Mouse (Mus musculus): ENCODE measurements around the gene Tbp.

The Tbp gene

DNA sequence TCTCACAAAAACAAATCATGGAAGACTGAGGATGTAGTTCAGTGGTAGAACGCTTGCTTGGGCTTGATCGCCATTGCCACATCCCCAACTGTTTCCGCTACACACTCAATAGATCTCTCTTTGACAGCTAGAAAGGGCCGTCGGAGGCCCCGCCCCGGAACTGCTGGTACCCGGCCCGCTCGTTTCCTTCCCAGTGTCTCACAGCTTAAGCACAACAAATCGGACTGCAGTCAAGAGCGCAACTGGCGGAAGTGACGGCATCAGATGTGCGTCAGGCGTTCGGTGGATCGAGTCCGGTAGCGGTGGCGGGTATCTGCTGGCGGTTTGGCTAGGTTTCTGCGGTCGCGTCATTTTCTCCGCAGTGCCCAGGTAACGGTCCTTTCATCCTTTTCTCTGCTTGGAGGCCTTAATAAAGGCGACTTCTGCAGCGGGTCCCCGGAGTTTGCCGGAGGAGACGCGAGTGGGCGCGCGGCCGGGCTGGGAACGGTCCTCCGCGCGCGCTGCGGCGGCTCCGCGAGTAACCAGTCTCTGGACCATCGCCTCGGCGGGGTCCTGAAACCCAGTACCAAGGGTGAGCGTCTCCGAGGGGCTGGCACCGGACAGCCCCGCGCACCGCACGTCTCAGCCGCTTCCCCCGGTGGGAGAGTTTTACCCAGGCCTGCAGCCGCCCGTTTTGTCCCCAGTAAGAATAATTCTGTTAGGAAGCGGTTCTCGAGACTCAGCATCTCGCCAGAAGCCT, at the start of gene Tbp, which contains the start of gene Psmb1:
TSS of gene Tbp (plus strand) at position 233 of the 739 bp plus-strand sequence.
TSS of gene Psmb1 (minus strand) at position 96 of the 739 bp plus-strand sequence.
- DNase-seq (ENCODE audit: low spot score), result peak; percentile 98

DNA sequence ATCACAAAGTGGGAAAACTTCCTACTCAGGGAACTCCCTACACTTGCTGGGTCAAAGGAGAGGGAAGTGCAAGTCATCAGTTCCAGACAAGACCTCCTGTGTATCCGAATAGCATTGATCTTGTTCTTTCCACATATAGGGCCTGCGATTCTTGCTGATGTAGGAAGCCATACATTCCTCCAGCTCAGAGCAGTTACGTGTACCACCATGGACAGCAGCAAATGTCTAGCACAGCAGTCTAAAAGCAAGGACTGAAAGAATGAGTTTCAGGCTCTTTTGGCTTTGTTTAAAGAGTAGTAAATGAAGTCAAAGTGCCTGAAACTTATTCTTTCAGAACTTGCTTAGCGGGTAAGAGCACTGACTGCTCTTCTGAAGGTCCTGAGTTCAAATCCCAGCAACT, 44.5 kb upstream of the Tbp start:
- no peak for DNase-seq (ENCODE audit: low spot score)

DNA sequence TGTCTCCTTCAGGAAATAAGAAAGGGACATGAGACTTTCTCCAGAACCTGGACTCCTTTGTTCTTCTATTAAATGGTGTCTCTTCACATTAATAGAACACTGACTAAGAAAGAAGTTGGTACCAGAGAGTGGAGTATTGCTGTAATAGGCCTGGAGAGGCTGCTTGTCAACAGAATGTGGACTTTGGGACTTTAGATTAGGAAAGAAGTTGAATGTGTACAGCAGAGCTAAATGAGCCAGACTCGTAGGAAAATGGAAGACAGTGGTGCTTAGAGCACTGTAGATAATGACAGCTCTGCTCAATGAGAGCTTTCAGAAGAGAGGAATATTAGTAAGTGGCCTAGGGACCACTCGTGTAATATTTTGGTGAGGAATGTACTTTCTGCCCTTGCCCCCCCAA, 43.1 kb upstream of the Tbp start:
- no peak for DNase-seq (ENCODE audit: low spot score)

DNA sequence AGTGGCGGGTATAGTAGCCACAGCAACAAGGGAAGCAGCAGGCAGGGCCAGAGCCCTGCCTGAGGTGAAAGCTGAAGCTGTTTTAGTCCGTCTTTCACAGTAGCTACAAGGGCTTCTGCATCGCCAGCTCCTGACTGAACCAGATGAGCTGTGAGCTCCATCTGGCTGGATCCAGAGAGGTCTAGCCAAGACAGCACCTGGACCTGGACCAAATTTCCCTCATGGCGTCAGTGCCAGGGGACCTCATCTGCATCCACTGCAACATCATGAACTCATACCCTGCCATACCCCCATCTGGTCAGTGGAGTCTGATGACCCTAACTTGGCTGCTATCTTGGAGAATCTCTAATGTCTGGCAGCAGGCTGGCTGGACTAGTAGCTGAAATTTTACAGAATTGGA, 39.9 kb upstream of the Tbp start:
- DNase-seq (ENCODE audit: low spot score), result no peak

DNA sequence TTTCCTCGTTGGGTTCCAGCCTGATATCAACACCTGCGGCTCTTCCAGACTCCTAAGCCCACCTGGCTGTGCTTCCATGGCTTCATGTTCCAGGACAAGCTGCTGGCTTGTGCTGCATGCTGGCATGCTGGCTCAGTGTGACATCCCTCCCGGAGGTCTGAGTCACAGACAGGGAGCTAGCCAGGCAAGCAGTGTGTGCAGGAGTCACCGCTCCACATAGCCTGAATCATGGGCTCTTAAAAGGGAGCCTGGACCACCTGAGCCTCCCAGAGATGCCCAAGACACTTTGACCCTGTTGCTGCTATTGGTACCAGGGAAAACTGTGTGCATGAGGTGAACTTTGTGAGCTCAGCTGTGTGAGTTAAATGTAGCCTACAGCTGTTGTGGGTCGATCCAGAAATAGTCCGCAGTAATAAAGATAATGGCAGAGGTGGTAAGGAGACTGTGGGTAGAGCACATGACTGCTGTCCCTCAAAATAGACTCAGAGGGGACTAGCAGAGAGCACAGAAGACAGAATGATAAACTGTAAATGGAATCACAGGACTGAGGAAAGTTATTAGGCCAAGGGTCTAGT, 37.7 kb upstream of the Tbp start:
- no peak for DNase-seq (ENCODE audit: low spot score)

DNA sequence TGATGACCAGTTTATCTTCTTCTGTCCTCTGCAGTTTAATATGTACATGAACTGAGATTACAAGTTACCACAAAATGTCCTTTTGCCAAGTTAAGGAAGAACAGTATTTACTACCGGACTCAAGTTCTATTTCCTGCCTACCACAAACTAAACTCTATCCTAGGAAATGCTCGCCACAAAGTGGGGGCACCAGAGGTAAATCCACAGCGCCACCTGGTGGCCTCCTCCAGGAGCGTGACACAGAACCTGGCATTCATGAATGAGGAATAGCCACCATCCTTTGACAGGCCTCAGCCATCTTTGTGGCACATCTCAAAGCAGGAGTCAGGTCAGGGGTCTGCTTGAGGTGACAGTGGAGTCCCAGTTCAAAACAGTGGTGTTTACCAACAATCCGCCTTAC, 32.0 kb upstream of the Tbp start:
- DNase-seq (ENCODE audit: low spot score), result peak; percentile 50

DNA sequence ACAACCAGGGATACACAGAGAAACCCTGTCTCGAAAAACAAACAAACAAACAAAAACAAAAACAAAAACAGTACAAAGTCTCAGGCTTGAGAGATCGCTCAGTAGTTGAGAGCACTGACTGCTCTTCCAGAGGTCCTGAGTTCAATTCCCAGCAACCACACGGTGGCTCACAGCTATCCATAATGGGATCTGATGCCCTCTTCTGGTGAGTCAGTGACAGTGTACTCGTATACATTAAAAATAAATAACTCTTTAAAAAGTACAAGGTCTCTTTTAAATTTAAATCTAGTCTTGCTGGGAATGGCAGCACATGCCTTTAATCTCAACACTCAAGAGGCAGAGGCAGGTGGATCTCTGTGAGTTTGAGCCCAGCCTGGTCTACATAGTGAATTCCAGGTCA, 27.0 kb upstream of the Tbp start:
- no peak for DNase-seq (ENCODE audit: low spot score)

DNA sequence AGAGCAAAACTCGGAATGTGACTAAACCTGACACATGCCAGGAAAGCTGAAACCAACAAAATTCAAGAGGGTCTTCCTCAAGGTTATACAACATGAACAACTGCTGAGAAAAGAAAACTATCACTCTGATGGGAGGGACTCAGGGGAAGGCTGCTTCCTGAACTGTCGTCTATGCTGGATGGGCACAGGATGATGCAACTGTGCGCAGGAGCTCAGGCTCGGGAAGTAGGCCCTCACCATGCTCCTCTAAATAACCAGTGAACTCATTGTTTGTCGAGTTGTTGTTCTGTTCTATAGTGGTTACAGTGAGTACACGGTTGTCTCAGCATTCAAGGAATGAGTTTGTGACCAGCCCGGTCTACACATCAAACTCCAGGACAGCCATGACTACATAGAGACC, 9.1 kb upstream of the Tbp start:
- DNase-seq (ENCODE audit: low spot score), result no peak

DNA sequence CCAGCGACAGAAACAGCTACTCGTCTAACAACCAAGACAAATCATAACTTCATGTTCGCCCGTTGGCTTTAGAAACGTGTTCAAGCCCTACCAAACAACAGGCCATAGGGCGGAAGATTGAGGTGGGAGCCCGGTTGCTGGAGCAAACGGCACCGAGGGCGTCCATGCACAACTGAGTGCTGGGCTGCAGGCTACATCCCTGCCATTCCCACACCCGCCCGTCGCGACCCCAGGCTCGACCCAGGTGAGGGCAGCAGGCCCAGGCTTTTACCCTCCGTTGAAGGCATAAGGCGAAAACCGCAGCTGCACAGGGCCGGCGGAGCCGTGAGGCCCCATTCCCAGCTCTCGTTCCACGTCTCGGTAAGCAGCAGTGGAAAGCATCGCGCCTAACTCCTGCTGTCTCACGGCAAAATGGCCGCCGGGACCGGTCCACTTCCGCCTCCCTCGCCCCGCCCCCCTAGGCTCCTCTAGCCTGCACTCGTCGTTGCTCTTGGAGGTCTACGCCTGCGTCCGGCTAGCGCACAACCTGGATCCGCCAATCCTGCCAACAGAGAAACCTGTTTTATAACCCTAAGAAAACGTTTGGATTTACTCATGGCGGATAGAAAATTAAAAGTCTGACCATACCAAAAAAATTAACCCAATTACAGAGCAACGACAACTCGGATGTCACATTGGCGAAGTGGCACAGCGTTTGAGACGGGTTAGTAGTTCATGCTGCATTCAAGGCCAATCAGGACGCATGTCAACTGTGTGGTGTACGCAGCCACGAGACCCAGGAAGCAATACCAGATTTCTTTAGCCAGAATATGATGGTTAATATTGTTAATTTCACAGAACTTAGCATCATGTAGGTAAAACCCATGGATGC, 1.6 kb upstream of the Tbp start:
- DNase-seq (ENCODE audit: low spot score), result peak; percentile 91

DNA sequence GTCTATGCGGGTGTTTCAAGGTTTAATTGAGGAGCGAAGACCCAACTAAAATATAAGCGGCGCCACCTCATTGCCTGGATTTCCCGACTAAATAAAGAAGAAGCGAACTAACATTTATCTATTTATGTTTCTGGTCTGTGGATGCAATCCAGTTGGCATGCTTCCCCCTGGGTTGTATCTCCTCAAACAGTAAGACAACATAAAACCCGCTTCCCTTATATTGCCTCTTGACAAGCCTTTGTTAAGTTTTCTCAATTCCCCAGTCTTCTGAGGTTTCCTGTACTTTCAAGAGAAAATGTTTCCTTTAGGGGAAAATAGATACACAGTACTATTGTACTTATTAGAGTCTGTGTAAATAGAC, 955 bp upstream of the Tbp start:
- DNase-seq (ENCODE audit: low spot score), result no peak

DNA sequence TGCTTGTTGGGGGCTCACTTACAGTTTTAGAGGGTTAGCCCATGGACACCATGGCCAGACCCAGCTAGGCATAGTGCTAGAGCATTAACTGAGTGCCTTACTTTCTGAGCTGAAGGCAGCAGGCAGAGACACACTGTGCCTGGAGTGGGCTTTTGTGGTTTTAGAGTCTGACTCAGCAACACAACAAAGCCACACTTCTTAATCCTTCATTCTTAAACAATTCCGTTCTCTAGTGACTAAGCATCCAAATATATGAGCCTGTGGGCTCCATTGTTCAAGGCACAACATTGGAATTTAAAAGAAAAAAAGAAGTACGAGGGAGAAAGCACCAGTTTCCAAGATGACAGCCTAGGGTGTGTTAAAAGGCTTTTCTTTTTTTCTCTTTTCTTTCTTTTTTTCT, 11.0 kb downstream of the Tbp start:
- no peak for DNase-seq (ENCODE audit: low spot score)

DNA sequence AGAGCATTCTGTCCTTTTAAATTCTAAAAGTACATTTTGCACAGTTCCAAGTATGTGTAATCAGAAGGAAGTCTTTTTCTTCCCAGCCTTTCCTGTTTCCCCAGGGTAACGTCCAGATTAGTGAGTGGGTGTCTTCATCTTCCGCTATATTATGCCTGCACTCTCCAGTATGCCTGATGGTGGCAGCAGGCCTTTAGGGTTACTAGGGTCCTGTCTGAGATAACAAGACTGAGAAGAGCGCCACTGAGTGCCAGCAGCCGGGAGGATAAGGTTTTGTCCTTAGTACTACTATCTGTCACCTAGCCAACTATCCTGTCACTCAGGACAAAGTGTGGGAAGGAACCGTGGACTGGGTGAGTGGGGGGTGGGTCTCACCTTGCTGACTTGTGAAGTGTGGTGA, 18.1 kb downstream of the Tbp start:
- DNase-seq (ENCODE audit: low spot score), result no peak

DNA sequence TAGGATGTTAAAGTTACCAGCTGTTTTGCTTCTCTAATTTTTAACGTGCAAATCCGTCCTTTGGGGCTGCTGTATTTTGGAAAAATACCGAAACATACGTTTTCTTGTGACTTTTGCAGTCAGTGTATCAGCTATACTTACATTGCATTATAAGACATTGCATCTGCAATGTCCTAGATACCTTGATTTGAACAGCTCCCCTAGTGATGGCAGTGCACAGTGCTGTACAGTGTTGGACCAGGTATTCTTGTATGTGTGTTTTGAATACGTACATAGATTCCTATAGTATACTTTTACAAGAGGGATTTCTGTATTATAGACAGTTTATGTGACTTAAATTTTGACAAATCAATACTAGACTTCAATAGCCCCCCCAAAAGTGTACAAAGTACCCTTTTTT, 18.5 kb downstream of the Tbp start:
- DNase-seq (ENCODE audit: low spot score), result no peak

DNA sequence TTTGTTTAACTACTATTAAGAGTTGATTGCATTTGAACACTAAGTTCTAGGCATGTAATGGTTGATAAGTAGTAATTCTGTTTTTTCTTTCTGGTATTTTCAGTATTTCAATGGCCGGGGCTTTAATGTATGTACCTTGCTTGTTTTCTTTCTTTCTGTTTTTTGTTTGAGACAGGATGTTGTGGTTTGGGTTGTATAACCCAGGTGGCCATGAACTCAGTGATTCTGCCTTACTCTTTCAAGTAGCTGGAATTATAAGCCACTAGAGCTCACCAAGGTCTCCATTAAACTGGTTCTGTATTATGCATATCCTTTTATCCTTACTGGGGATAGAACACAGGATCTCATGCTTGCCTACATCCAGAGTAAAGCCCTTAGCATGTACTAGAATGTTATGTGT, 19.1 kb downstream of the Tbp start:
- no peak for DNase-seq (ENCODE audit: low spot score)

DNA sequence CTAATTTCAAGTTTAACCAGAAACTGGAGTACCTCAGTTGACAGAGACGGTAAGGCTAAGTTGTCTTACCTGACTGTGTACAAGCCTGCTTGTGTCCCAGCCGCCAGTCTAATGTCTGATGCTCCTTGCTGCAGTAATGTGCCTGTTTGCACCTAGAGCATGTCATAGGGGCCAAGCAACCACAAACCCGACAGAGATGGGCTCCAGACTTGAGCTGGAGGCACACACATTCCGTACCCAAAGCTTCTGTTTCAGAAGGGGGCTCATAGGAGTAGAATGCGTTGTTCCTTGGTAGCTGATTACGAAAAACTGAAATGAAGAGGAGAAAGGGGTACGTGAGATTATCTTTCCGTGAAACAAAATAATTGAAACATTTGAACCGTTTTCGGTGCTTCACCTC, 26.6 kb downstream of the Tbp start:
- DNase-seq (ENCODE audit: low spot score), result no peak

DNA sequence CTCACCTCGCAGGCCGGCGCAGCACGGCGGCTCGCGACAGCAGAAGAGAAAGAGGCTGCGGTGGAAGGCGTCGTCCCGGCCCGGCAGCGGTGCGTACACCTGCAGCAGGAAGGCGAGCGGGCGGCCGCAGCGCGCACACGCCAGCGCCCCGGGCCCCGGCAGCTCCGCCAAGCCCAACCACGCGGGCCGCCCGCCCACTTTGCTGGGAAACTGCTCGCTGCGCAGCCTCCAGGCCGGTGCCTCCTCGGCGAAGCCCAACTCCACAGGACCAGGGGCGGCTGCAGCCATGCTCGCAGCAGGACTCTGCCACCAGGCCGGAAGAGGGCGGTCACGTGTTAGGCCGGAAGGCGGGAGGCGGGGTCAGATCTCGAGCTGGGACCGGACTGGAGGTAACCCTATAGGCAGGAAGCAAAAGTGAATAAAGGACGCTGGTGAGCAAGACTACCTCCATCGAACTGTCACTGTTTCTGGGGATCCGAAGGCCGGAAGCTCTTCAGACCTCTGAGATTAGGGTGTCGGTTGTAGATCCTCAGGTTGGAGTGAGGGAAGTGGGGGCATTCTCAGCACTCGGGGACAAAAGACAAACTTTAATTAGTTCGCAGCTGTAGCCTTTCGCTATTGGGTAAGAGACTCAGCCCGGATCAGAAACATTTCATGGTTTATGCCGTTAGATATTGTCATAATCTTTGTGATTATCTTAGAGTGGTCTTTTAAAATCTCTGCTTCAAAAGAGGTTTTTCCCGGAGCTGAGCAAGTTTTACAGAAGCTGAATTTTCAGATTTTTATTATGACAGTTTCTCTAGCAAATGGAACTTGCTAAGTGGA, 27.5 kb downstream of the Tbp start, which contains the start of gene Pdcd2:
TSS of gene Pdcd2 (minus strand) at position 316 of the 825 bp plus-strand sequence.
- peak; percentile 93 for DNase-seq (ENCODE audit: low spot score)

DNA sequence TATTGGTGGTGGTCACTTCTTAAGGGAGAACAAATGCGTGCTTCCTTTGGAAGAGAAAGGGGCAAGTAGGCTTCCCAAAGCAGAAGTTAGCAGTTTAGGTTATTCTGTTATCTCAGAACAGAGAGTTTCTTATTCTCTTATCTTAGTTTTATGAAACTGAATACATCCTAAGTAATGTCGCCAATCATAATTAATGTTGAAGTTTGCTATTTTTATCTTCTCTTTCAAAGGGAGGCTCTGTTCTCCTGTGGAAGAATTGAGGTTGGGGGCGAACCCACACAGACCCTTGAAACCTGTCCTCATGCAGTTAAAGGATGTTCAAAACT, 28.1 kb downstream of the Tbp start:
- no peak for DNase-seq (ENCODE audit: low spot score)

DNA sequence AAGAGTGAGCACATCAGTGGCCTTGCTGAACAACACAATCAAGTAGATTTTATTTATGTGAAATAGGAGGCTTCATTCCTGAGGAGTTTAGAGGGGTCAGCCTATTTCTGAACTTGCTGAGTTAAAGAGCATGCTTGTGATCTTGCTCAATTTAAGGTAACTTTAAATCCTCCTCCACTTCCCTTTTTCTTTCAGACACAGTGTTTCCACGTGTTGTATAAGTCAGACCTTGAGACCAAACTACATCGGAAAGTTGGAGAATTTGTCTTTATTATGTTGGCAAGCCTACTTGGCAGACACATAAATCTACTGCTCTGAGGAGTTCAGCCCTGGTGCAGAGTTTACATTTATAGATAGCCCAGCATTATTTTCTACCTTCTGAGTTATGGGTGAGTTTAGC, 29.2 kb downstream of the Tbp start:
- DNase-seq (ENCODE audit: low spot score), result no peak

DNA sequence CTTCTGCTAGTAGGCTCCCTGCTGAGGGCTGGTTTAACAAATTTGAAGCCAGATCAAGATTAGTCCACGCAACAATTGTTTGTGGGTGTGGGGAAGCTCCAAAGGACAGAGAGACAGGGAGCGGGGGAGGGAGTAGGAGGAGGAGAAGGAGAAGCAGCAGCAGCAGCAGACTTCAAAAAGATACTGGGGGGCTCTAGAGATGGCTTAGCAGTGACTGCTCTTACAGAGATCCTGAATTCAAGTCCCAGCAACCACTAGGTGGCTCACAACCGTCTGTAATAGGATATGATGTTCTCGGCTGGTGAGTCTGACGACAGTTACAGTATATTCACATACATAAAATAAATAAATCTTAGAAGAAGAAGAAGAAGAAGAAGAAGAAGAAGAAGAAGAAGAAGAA, 30.5 kb downstream of the Tbp start:
- DNase-seq (ENCODE audit: low spot score), result peak; percentile 41

DNA sequence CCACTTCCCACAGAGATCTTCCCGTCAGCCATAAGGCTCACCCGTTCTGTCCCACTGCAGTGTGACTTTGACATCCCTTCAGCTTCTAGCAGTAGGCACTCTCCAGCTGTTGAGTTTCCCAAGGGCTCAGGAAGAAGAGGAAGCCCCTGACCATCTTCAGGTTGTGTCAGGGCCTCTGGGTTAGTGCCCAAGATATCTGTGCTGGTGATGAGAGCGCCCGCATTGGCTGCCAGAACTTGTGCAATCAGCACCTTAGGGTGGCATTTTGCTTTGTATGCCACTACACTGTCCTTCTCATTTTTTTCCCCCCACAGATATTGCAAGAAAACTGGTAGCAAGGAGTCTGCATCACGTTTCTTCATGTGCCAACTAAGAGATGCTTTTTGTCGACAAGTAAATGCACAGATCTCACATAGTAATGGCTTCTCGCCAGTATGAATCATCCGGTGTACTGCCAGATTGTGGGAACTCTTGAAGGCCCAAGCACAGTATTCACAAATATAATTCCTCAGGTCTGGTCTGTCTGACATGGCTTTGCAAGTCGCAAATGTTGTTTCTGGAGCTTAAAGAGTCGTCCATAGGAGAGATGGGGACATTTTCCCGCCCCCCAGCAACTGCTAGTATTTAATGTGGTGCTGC, 35.6 kb downstream of the Tbp start:
- no peak for DNase-seq (ENCODE audit: low spot score)

DNA sequence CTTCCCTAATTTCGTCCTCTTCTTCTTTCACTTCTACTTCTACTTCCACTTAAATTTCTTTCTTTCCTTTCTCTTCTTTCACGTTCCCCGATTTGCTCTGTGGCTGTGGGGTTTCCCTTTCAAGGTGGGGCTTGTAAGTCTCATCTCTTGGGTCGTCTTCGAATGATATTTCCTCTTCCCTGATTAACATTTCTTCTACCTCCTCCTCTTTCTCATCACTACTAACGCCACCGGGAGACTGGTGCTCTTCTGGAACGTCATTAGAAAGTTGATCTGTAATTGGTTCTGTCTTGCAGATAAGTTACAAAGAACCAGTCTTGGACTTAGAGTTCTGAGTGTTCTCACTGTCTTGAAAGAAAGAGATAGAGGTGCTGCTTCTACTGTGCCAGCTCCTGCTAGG, 36.3 kb downstream of the Tbp start:
- no peak for DNase-seq (ENCODE audit: low spot score)

DNA sequence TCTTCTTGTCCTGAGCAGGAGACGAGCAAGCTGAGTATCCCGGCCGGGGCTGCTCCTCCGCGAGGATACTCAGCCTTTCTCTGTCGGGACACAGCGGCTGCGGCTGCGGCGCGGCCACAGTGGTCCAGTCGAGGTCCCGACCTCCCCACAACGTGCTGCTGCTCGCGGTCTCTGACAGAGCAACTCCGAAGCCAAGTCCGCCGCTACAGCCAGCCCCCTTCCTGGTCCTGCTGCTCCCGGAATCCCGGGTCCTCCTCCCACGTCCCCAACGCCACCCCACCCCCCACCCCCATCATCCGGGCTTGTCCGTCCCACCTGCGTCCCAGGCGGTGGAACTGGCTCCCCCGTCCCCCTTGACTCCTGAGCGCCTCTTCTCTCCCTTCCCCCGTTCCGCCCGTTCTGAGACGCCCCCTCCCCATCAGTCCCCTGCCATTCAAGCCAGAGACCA, 36.8 kb downstream of the Tbp start:
- no peak for DNase-seq (ENCODE audit: low spot score)

Measured in T-cell, adult 2 months (primary cell).